Mouse (Mus musculus): ENCODE measurements around the gene Ankdd1a. TPM values are rescaled to one million over a fixed set of nuclear protein-coding genes. Genes with fewer than 3 reads are reported as not detected.
A peak's percentile ranks its signal among the peaks of the same experiment; 100 is the strongest.

The Ankdd1a gene
- polyA plus RNA-seq, 1 experiment from 2014 or later: 0.14 TPM

DNA sequence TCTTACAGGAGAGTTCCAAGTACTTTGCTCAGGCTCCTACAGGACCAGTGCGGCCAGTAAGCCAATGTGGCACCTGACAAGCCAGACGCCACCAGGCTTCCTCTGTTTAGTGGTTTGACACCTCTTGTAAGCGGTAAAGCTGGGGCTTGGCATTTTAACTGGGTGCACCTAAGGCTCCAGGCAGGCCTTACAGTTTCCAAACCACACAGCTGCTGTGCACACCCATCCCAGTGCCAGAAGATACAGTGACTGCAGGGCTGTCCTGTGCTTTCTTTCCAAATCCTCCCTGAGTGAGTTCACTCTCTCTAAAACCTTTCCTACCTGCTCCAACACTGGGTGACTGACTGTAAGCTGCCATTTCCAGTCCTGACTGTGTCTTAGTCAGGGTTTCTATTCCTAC lies 28.5 kb downstream of the Ankdd1a start:
- no peak overlapping the region for H3K4me3 ChIP-seq (replicated peaks)
- WGBS: 85% methylated on average over 3 of the region's 3 CpGs
- H3K27me3 ChIP-seq (replicated peaks): no peaks in the 10 kb centered on the region
- no peaks in the 10 kb centered on the region for H3K9me3 ChIP-seq
- ATAC-seq (ENCODE audit: insufficient read depth, low FRiP score, low read depth): no peak
- H3K27ac ChIP-seq: no peak overlapping the region
- H3K9ac ChIP-seq: no peak overlapping the region
- H3K36me3 ChIP-seq: no peaks in the 10 kb centered on the region
- H3K4me1 ChIP-seq: no peaks in the 10 kb centered on the region
- H3K4me2 ChIP-seq: no peak overlapping the region

- Histone ChIP-seq H3K9ac (no peak overlapping the region), H3K4me2 (no peak overlapping the region), H3K27ac (no peak overlapping the region), H3K27me3 (replicated peaks) (no peaks in the 10 kb centered on the region), H3K36me3 (peaks cover 31% of the 10 kb centered on the region), H3K4me3 (replicated peaks) (no peak overlapping the region), H3K4me1 (no peaks in the 10 kb centered on the region), H3K9me3 (no peaks in the 10 kb centered on the region)
- 90% methylated on average over 5 of the region's 5 CpGs for WGBS
- no peak for ATAC-seq (ENCODE audit: insufficient read depth, low FRiP score, low read depth)
Observed at GRCm38 (mm10) chr9:65480071-65480470, 39.9 kb downstream of the Ankdd1a start.

DNA sequence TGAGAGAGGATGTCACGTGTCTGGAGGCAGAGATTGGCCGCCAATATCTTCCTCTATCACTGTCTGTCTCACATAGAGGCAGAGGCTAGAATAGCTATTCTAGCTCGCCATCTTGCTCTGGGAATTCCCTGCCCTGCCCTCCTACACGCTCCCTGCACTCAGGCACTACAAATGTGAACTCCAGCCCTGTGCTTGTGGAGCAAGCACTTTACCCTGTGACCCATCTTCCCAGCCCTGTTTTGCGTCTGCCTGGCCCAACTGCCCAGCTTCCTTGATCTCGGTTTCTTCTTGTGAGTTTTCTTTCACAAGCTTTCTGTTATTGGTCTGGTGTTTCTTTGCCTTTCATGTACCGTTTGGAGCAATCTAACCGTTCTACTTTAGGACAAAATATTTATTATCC lies 40.8 kb downstream of the Ankdd1a start:
- H3K27ac ChIP-seq: no peak overlapping the region
- no peaks in the 10 kb centered on the region for H3K27me3 ChIP-seq (replicated peaks)
- ATAC-seq (ENCODE audit: insufficient read depth, low FRiP score, low read depth): no peak
- no peaks in the 10 kb centered on the region for H3K4me1 ChIP-seq
- no peak overlapping the region for H3K9ac ChIP-seq
- H3K4me2 ChIP-seq: no peak overlapping the region
- 85% methylated on average over 8 of the region's 8 CpGs for WGBS
- H3K4me3 ChIP-seq (replicated peaks): no peak overlapping the region
- H3K36me3 ChIP-seq: peaks cover 25% of the 10 kb centered on the region
- no peaks in the 10 kb centered on the region for H3K9me3 ChIP-seq

DNA sequence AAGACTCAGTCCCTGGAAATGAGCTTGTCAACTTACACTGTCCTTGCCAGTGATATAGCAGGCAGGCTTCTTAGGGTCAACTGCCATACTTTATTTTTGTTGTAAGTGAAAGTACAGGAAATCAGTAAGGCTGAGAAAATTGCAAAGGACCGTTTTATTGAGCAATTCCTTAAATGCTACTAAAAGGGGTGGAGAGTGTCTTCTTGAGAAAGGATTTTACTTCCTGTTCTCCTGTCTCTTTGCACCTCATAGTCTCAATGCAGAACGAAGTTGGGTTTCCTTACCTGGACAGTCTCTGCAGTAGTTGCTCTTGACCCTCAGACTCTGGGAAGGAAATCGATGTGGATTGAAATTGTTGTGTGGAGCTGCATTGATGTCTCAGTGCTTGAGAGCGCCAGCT lies 47.2 kb downstream of the Ankdd1a start:
- Histone ChIP-seq H3K9ac (no peak overlapping the region), H3K27me3 (replicated peaks) (no peaks in the 10 kb centered on the region), H3K9me3 (no peaks in the 10 kb centered on the region), H3K4me1 (no peaks in the 10 kb centered on the region), H3K36me3 (peaks cover 28% of the 10 kb centered on the region), H3K4me2 (no peak overlapping the region), H3K4me3 (replicated peaks) (no peak overlapping the region), H3K27ac (no peak overlapping the region)
- no peak for ATAC-seq (ENCODE audit: insufficient read depth, low FRiP score, low read depth)
- 82% methylated on average over 4 of the region's 4 CpGs for WGBS

DNA sequence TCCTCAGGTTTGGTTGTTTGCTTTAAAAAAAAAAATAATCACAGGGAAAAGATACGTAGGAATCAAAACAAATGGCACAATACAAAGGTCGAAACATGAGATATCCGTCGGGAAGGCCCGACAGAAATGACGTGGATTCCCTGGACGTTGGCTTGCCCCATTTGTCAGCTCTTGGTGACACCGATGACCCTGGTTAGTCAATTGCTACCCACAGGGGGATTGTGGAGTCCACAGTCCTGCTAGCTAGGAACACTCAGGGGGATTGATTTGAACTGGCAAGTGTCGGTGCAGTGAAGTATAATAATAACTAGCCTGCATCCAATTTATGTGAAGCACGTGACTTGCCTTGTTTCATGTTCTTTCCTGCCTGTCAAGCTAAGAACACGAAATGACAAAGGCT lies 52.3 kb downstream of the Ankdd1a start:
- H3K4me1 ChIP-seq: no peaks in the 10 kb centered on the region
- ATAC-seq (ENCODE audit: insufficient read depth, low FRiP score, low read depth): no peak
- H3K4me3 ChIP-seq (replicated peaks): no peak overlapping the region
- H3K27ac ChIP-seq: no peak overlapping the region
- no peak overlapping the region for H3K4me2 ChIP-seq
- WGBS: 60% methylated on average over 11 of the region's 11 CpGs
- no peaks in the 10 kb centered on the region for H3K27me3 ChIP-seq (replicated peaks)
- peaks cover 36% of the 10 kb centered on the region for H3K36me3 ChIP-seq
- no peaks in the 10 kb centered on the region for H3K9me3 ChIP-seq
- H3K9ac ChIP-seq: no peak overlapping the region

DNA sequence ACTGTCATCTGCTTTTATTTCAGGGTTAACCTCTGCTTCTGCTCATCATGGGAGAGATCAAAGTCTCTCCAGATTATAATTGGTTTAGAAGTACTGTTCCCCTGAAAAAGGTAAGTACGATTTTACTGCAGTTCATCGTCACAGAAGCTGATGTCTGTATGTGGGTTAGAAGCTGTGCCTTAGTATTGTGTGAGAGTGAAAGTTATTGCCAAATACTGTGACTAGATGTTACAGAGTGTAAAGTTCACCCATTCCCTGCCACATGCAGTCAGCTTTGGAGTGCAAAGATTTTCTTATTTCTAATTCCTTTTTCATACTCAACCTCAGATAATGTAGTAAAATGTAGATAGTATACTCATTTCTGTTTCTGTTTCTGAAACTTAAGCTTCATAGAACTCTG lies 54.8 kb downstream of the Ankdd1a start:
- 95% methylated on average over 2 of the region's 2 CpGs for WGBS
- Histone ChIP-seq H3K9me3 (no peaks in the 10 kb centered on the region), H3K36me3 (peaks cover 25% of the 10 kb centered on the region), H3K4me2 (no peak overlapping the region), H3K9ac (no peak overlapping the region), H3K27me3 (replicated peaks) (no peaks in the 10 kb centered on the region), H3K27ac (no peak overlapping the region), H3K4me3 (replicated peaks) (no peak overlapping the region), H3K4me1 (peaks cover 10% of the 10 kb centered on the region; the same call in 1 of the 2 replicates)
- no peak for ATAC-seq (ENCODE audit: insufficient read depth, low FRiP score, low read depth)

DNA sequence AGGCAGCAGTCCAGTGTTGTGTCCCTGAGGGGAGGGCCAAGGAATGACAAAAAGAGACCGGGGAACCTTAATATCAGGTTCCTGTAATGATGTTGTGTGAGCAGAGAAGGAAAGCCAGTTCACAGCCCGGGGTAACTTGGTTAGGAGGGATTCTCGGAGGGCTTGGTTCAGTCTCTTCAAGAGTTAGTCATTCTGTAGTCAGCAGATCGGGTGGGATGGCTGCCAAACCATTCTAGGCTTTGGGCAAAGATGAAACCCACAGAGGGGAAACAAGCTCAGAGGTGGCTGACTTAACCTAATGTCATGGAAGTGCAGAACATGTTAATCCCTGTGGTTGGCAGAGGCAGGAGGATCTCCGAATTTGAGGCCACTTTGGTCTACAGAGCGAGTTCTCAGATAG lies 55.8 kb downstream of the Ankdd1a start:
- Histone ChIP-seq H3K9me3 (no peaks in the 10 kb centered on the region), H3K4me3 (replicated peaks) (no peak overlapping the region), H3K27me3 (replicated peaks) (no peaks in the 10 kb centered on the region), H3K4me1 (peaks cover 10% of the 10 kb centered on the region; the same call in 1 of the 2 replicates), H3K27ac (no peak overlapping the region), H3K9ac (no peak overlapping the region), H3K4me2 (no peak overlapping the region), H3K36me3 (peaks cover 15% of the 10 kb centered on the region; the same call in 1 of the 2 replicates)
- WGBS: 95% methylated on average over 6 of the region's 6 CpGs
- no peak for ATAC-seq (ENCODE audit: insufficient read depth, low FRiP score, low read depth)

- Histone ChIP-seq H3K4me3 (replicated peaks) (no peak overlapping the region), H3K27me3 (replicated peaks) (no peaks in the 10 kb centered on the region), H3K9me3 (no peaks in the 10 kb centered on the region), H3K4me2 (no peak overlapping the region), H3K9ac (no peak overlapping the region), H3K27ac (no peak overlapping the region), H3K4me1 (peaks cover 10% of the 10 kb centered on the region; the same call in 1 of the 2 replicates), H3K36me3 (peaks cover 10% of the 10 kb centered on the region; the same call in 1 of the 2 replicates)
- ATAC-seq (ENCODE audit: insufficient read depth, low FRiP score, low read depth): no peak
- 60% methylated on average over 5 of the region's 5 CpGs for WGBS
Observed at GRCm38 (mm10) chr9:65462544-65462943, 57.4 kb downstream of the Ankdd1a start.

- peak within 1 kb of the TSS; percentile 82 for H3K4me3 ChIP-seq (replicated peaks)
- under 1% methylated on average over 53 of the region's 53 CpGs for WGBS
- H3K9me3 ChIP-seq: no peaks in the 10 kb centered on the region
- H3K27ac ChIP-seq: peak within 1 kb of the TSS; percentile 87
- peaks cover 5% of the 10 kb centered on the region; the same call in 1 of the 2 replicates for H3K36me3 ChIP-seq
- peaks cover 10% of the 10 kb centered on the region; the same call in 1 of the 2 replicates for H3K4me1 ChIP-seq
- H3K9ac ChIP-seq: peak within 1 kb of the TSS; percentile 56
- H3K4me2 ChIP-seq: peak within 1 kb of the TSS; percentile 80
- no peaks in the 10 kb centered on the region for H3K27me3 ChIP-seq (replicated peaks)
- ATAC-seq (ENCODE audit: insufficient read depth, low FRiP score, low read depth): peak; percentile 95
Observed at GRCm38 (mm10) chr9:65460732-65461442, 59.1 kb downstream of the Ankdd1a start, which contains the start of gene Spg21. Spg21 (plus strand) TSS chr9:65460947.

DNA sequence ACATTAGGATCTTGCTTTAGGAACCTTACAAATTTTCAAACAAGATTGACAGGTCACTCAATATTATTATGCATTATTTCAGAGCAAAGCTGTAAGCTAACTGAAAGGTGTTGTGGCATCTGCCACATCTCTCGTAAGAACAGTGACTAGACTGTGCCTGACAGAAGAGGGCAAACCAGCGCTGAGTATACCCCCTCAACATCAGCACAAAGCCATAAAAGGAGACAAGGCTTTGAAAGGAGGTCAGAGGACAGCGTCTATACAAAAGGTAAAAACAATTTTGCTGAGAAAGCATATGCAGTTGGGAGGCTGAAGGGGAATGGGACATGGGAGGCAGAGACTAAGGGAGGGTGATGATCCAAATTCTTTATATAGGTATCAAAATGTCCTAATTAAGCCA lies 59.8 kb downstream of the Ankdd1a start:
- H3K9ac ChIP-seq: no peak overlapping the region
- H3K27ac ChIP-seq: 0 out of 2 replicates have a peak overlapping the region, but pooled peaks have one; percentile 24
- H3K27me3 ChIP-seq (replicated peaks): no peaks in the 10 kb centered on the region
- H3K4me3 ChIP-seq (replicated peaks): no peak overlapping the region
- WGBS: 55% methylated on average over 3 of the region's 3 CpGs
- no peak for ATAC-seq (ENCODE audit: insufficient read depth, low FRiP score, low read depth)
- 0 out of 2 replicates have a peak, but pooled peaks cover 3% of the 10 kb centered on the region for H3K36me3 ChIP-seq
- no peaks in the 10 kb centered on the region for H3K9me3 ChIP-seq
- peaks cover 10% of the 10 kb centered on the region; the same call in 1 of the 2 replicates for H3K4me1 ChIP-seq
- H3K4me2 ChIP-seq: peak overlapping the region; percentile 80

GRCm38 (mm10) chr9:65458975-65459374 lies 61.0 kb downstream of the Ankdd1a start:
- Histone ChIP-seq H3K36me3 (no peaks in the 10 kb centered on the region), H3K4me3 (replicated peaks) (no peak overlapping the region), H3K9ac (no peak overlapping the region), H3K27ac (no peak overlapping the region), H3K4me2 (no peak overlapping the region), H3K27me3 (replicated peaks) (no peaks in the 10 kb centered on the region), H3K9me3 (no peaks in the 10 kb centered on the region), H3K4me1 (peaks cover 10% of the 10 kb centered on the region; the same call in 1 of the 2 replicates)
- 66% methylated on average over 2 of the region's 2 CpGs for WGBS
- ATAC-seq (ENCODE audit: insufficient read depth, low FRiP score, low read depth): no peak

DNA sequence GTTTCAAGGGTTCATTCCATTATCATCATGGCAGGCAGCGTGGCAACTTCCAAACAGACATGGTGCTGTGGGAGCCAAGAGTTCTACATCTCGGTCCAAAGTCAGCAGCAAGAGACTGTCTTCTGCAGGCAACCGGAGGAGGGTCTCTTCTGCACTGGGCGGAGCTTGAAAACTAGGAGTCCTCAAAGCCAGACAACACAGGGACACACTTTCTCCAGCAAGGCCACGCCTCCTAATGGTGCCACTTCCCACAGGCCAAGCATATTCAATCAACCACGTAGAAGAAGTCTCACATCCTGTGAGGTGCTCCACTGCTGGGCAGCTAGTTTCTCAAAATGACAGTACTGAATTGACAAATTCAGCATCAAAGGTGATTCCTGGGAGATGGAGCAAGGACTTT lies 72.0 kb downstream of the Ankdd1a start:
- Histone ChIP-seq H3K27ac (no peak overlapping the region), H3K36me3 (peaks cover 36% of the 10 kb centered on the region)
- WGBS: 91% methylated on average over 6 of the region's 6 CpGs

More for the DNA sequence above, 72.0 kb downstream of the Ankdd1a start:
- H3K4me3 ChIP-seq (replicated peaks): no peak overlapping the region
- ATAC-seq (ENCODE audit: insufficient read depth, low FRiP score, low read depth): no peak
- no peak overlapping the region for H3K4me2 ChIP-seq
- no peaks in the 10 kb centered on the region for H3K27me3 ChIP-seq (replicated peaks)
- no peak overlapping the region for H3K9ac ChIP-seq
- no peaks in the 10 kb centered on the region for H3K4me1 ChIP-seq
- H3K9me3 ChIP-seq: no peaks in the 10 kb centered on the region

Data from stomach, embryonic 15.5 days (tissue).